30 mouse cellular contexts compared by ENCODE assay signal in genomic region chr11:113378867-113379266, GRCm38 (mm10).
DNase-seq lines count a peak whose midpoint lies in the region; ATAC-seq lines count a peak whose summit lies in the region.
"Had no signal": no experiment of that assay in that cellular context is flagged by ENCODE, and none has a peak within 500 bp of the region (broad histone marks: within the 10 kb centered on the region; RNA-seq: fewer than 3 reads in every experiment).

No protein-coding gene starts in this region.

- peak overlapping the region; percentile 38; the same call in 1 of the 2 replicates for H3K27ac ChIP-seq in forebrain, embryonic 13.5 days
- no peak overlapping the region for H3K27ac ChIP-seq in forebrain, embryonic 16.5 days (ENCODE audit: low read length)
- peak overlapping the region; percentile 43; the same call in 1 of the 2 replicates for H3K27ac ChIP-seq in intestine, embryonic 16.5 days (ENCODE audit: low read length)
- H3K27ac ChIP-seq: heart, embryonic 10.5 days; heart, embryonic 15.5 days; hindbrain, embryonic 13.5 days; limb, embryonic 15.5 days; liver, embryonic 13.5 days; neural tube, embryonic 15.5 days; stomach, embryonic 15.5 days had no signal

- no peak overlapping the region for H3K4me3 ChIP-seq in forebrain, embryonic 13.5 days
- H3K4me3 ChIP-seq in forebrain, embryonic 16.5 days (replicated peaks; ENCODE audit: low read length), result no peak overlapping the region
- H3K4me3 ChIP-seq in intestine, embryonic 16.5 days (ENCODE audit: low read length), result no peak overlapping the region
- H3K4me3 ChIP-seq: heart, embryonic 10.5 days; heart, embryonic 15.5 days; hindbrain, embryonic 13.5 days; limb, embryonic 15.5 days; liver, embryonic 13.5 days; megakaryocyte, embryonic 14.5 days; neural tube, embryonic 15.5 days; stomach, embryonic 15.5 days had no signal

- ATAC-seq in forebrain, embryonic 13.5 days, result no peak
- ATAC-seq in forebrain, embryonic 16.5 days, result no peak
- ATAC-seq in intestine, embryonic 16.5 days, result peak; percentile 88
- ATAC-seq: activated CD4-positive, CD25-positive, alpha-beta regulatory T cell, adult 4 months; CD4-positive, CD25-positive, alpha-beta regulatory T cell, adult 4 months; lung, postnatal 0 days had no signal

- no peak overlapping the region for H3K9ac ChIP-seq in forebrain, embryonic 13.5 days
- no peak overlapping the region for H3K9ac ChIP-seq in forebrain, embryonic 16.5 days (replicated peaks; ENCODE audit: low read depth, low read length)
- H3K9ac ChIP-seq in intestine, embryonic 16.5 days (ENCODE audit: low read depth, low read length), result 0 out of 2 replicates have a peak overlapping the region, but pooled peaks have one; percentile 16
- H3K9ac ChIP-seq: heart, embryonic 15.5 days; hindbrain, embryonic 13.5 days; limb, embryonic 15.5 days; liver, embryonic 13.5 days; neural tube, embryonic 15.5 days; stomach, embryonic 15.5 days had no signal

- peaks cover 39% of the 10 kb centered on the region for H3K4me1 ChIP-seq in forebrain, embryonic 13.5 days
- H3K4me1 ChIP-seq in forebrain, embryonic 16.5 days (replicated peaks; ENCODE audit: control insufficient read depth, insufficient read depth, low read length), result peaks cover 8% of the 10 kb centered on the region
- peaks cover 11% of the 10 kb centered on the region; the same call in 1 of the 2 replicates for H3K4me1 ChIP-seq in intestine, embryonic 16.5 days (ENCODE audit: control insufficient read depth, insufficient read depth, low read length)
- H3K4me1 ChIP-seq: heart, embryonic 15.5 days; liver, embryonic 13.5 days; stomach, embryonic 15.5 days had no signal

- DNase-seq in thymus, postnatal 14 days, result peak; percentile 27
- no peak for DNase-seq in thymus, postnatal 10 days (ENCODE audit: low spot score in 2 of 2)
- no peak for DNase-seq in gastrocnemius, adult 18-20 months (ENCODE audit: low spot score)
- DNase-seq in kidney, postnatal 4 days, result no peak
- DNase-seq: adrenal gland, adult 8-10 months; cerebellum, adult 2 months; cerebellum, postnatal 14 days; gastrocnemius, postnatal 25 days; heart, adult 11 months; kidney, adult 2 months; kidney, postnatal 36 days; liver, embryonic 13.5 days; lung, adult 18-20 months; lung, postnatal 4 days; midbrain, embryonic 14.5 days; retina, postnatal 1 day; right cerebral cortex, postnatal 14 days had no signal

- no peaks in the 10 kb centered on the region for H3K27me3 ChIP-seq in forebrain, embryonic 13.5 days
- no peaks in the 10 kb centered on the region for H3K27me3 ChIP-seq in forebrain, embryonic 16.5 days (replicated peaks; ENCODE audit: control insufficient read depth, insufficient read depth, low read length)
- H3K27me3 ChIP-seq in intestine, embryonic 16.5 days (replicated peaks; ENCODE audit: control insufficient read depth, insufficient read depth, low read length), result no peaks in the 10 kb centered on the region
- H3K27me3 ChIP-seq: heart, embryonic 15.5 days; limb, embryonic 15.5 days; liver, embryonic 13.5 days; megakaryocyte, embryonic 14.5 days; neural tube, embryonic 15.5 days; stomach, embryonic 15.5 days had no signal

- H3K4me2 ChIP-seq in forebrain, embryonic 13.5 days, result no peak overlapping the region
- H3K4me2 ChIP-seq in forebrain, embryonic 16.5 days (ENCODE audit: low read length), result no peak overlapping the region
- H3K4me2 ChIP-seq in intestine, embryonic 16.5 days (ENCODE audit: low read depth, low read length), result no peak overlapping the region
- H3K4me2 ChIP-seq: heart, embryonic 15.5 days; hindbrain, embryonic 13.5 days; limb, embryonic 15.5 days; liver, embryonic 13.5 days; neural tube, embryonic 15.5 days; stomach, embryonic 15.5 days had no signal

- no peaks in the 10 kb centered on the region for H3K36me3 ChIP-seq in forebrain, embryonic 13.5 days (ENCODE audit: poor library complexity, severe bottlenecking)
- no peaks in the 10 kb centered on the region for H3K36me3 ChIP-seq in forebrain, embryonic 16.5 days (ENCODE audit: control insufficient read depth, insufficient read depth)
- no peaks in the 10 kb centered on the region for H3K36me3 ChIP-seq in intestine, embryonic 16.5 days (ENCODE audit: control insufficient read depth, insufficient read depth, low read length)
- H3K36me3 ChIP-seq: heart, embryonic 10.5 days; heart, embryonic 15.5 days; hindbrain, embryonic 13.5 days; limb, embryonic 15.5 days; liver, embryonic 13.5 days; neural tube, embryonic 15.5 days; stomach, embryonic 15.5 days had no signal

- 76% methylated on average over 9 of the region's 9 CpGs for WGBS in forebrain, embryonic 13.5 days
- 74% methylated on average over 9 of the region's 9 CpGs for WGBS in forebrain, embryonic 16.5 days
- WGBS in intestine, embryonic 16.5 days, result 58% methylated on average over 9 of the region's 9 CpGs

- H3K9me3 ChIP-seq in forebrain, embryonic 13.5 days (replicated peaks), result no peaks in the 10 kb centered on the region
- no peaks in the 10 kb centered on the region for H3K9me3 ChIP-seq in forebrain, embryonic 16.5 days (ENCODE audit: control insufficient read depth, low read length)
- H3K9me3 ChIP-seq in intestine, embryonic 16.5 days (ENCODE audit: control insufficient read depth, low read length), result no peaks in the 10 kb centered on the region
- H3K9me3 ChIP-seq: heart, embryonic 10.5 days; heart, embryonic 15.5 days; limb, embryonic 15.5 days; liver, embryonic 13.5 days; neural tube, embryonic 15.5 days; stomach, embryonic 15.5 days had no signal
